In genomic region chr13:52658477-52658876, GRCm38 (mm10) we compare ENCODE assay signal across 8 mouse cellular contexts.
A peak's percentile ranks its signal among the peaks of the same experiment; 100 is the strongest.
DNase-seq lines count a peak whose midpoint lies in the region; ATAC-seq and TF ChIP-seq lines count a peak whose summit lies in the region.

No protein-coding gene starts in this region.

- no peak overlapping the region for H3K4me2 ChIP-seq in lung, postnatal 0 days (replicated peaks; ENCODE audit: low read depth, low read length)

- CTCF ChIA-PET in Patski (lab: Charles Lee), result interaction anchor here (0.7 to 3.0 kb wide), 14 partner anchors 12 to 451 kb away, joined by 3 to 11 read pairs (median 4); no protein-coding TSS in a partner anchor

- no peak overlapping the region for H3K27ac ChIP-seq in lung, postnatal 0 days (ENCODE audit: low read length)

- no peak overlapping the region for H3K9ac ChIP-seq in lung, postnatal 0 days (replicated peaks; ENCODE audit: low read depth)

- TF ChIP-seq CTCF in Patski (IDR thresholded peaks at IDR 0.05), result peak; percentile 97
- peak; percentile 97 for TF ChIP-seq CTCF in lung, postnatal 0 days (IDR thresholded peaks at IDR 0.05)

- TF ChIP-seq EP300 in lung, postnatal 0 days (IDR thresholded peaks at IDR 0.05), result no peak

- no peaks in the 10 kb centered on the region for H3K27me3 ChIP-seq in Patski
- H3K27me3 ChIP-seq in lung, postnatal 0 days (replicated peaks; ENCODE audit: insufficient read depth, low read length), result no peaks in the 10 kb centered on the region

- in situ Hi-C loops in Patski (cut with MboI; ENCODE audit: low pct_unique_long_range_greater_than_20kb), result loop anchor here (5.0 kb wide), 1 partner anchor 439 kb away; no protein-coding TSS in a partner anchor

- no peaks in the 10 kb centered on the region for H3K9me3 ChIP-seq in lung, postnatal 0 days (ENCODE audit: low read length)

- H3K4me1 ChIP-seq in lung, postnatal 0 days (ENCODE audit: insufficient read depth, low read depth, low read length), result no peaks in the 10 kb centered on the region

- H3K4me3 ChIP-seq in lung, postnatal 0 days (ENCODE audit: low read depth, low read length), result no peak overlapping the region

- WGBS in lung, postnatal 0 days, result 2% methylated on average over 8 of the region's 8 CpGs

- POLR2A ChIA-PET in Patski (lab: Charles Lee), result no interaction called here

- no peaks in the 10 kb centered on the region for H3K36me3 ChIP-seq in lung, postnatal 0 days (ENCODE audit: insufficient read depth, low read length)

- ATAC-seq in Patski, result no peak
- peak; percentile 76 for ATAC-seq in lung, postnatal 0 days

- peak; percentile 51 for DNase-seq in CD4-positive helper T cell, adult 2 months (ENCODE audit: low read depth, low spot score)
- DNase-seq in Patski (ENCODE audit: low read depth, low spot score), result no peak
- DNase-seq in cerebellum, postnatal 14 days, result peak; percentile 77
- peak; percentile 54 for DNase-seq in gastrocnemius, postnatal 10 days
- DNase-seq in kidney, postnatal 36 days, result peak; percentile 57 to 75
- DNase-seq in lung, postnatal 0 days (ENCODE audit: low spot score), result peak; percentile 87
- DNase-seq in retina, embryonic 14.5 days (ENCODE audit: low spot score), result peak; percentile 74
- peak; percentile 68 for DNase-seq in thymus, postnatal 25 days
